Mouse (Mus musculus) embryonic facial prominence, embryonic 13.5 days (tissue): Measurements from ENCODE around the gene Zfp398. TPM values are rescaled to one million over a fixed set of nuclear protein-coding genes. Genes with fewer than 3 reads are reported as not detected.

Experiments
- microRNA counts: library from miRNA; unstranded; fragments of <30 nt; microRNA quantifications from one replicate; lab custom pipeline; 2016
- microRNA-seq: library from miRNA; unstranded; fragments of <30 nt; microRNA quantifications from one replicate; pipeline ENCODE4, GENCODE M21; 2016
- polyA plus RNA-seq: library from polyadenylated mRNA; unstranded; fragments of >200 nt; fragmentation: Nextera tagmentation; extraction: Ambion mirVana; gene quantifications from 2 replicates; pipeline ENCODE4 v1.2.1, GENCODE M21; 2015

Gene Zfp398
- polyA plus RNA-seq, 1 experiment from 2014 or later = 14.8 TPM

MicroRNAs encoded within 50 kb of the gene (microRNA counts, 519-probe panel; counts per million panel counts)
- microRNA mmu-miR-704 (lab: Ali Mortazavi, UCI) = 236 counts per million, percentile 44 among the panel's probes with 10 or more counts

Small RNA genes within 50 kb of the gene (microRNA-seq; reads per million reads assigned to microRNA genes)
- gene Mir704 = not detected

Other genes with a start within 250 kb of the Zfp398 start
- 151 and 152 TPM in 2 replicates for gene Ezh2, start 240.3 kb upstream of the Zfp398 start, polyA plus RNA-seq
- 274 and 286 TPM in 2 replicates for gene Pdia4, start 22.2 kb upstream of the Zfp398 start, polyA plus RNA-seq
- gene Zfp786, start 4.8 kb upstream of the Zfp398 start, polyA plus RNA-seq = 5.7 and 6.0 TPM in 2 replicates
- gene Zfp282, start 41.5 kb downstream of the Zfp398 start, polyA plus RNA-seq = 23.1 and 23.4 TPM in 2 replicates
- gene Zfp212, start 84.8 kb downstream of the Zfp398 start, polyA plus RNA-seq = 23.2 and 24.0 TPM in 2 replicates
- gene Zfp956, start 117.7 kb downstream of the Zfp398 start, polyA plus RNA-seq = 14.4 and 15.3 TPM in 2 replicates
- gene Zfp777, start 213.2 kb downstream of the Zfp398 start, polyA plus RNA-seq = 8.4 and 8.7 TPM in 2 replicates